Mouse (Mus musculus) right cerebral cortex, postnatal 36 days (tissue): Measurements from ENCODE around the gene Slc7a6.

Experiments used
- DNase-seq, 2 experiments: peaks; one replicate each; pipeline ENCODE4 v3.0.0; 2022; ENCODE audit warnings: low spot score in 2 of 2, mixed read lengths in 1 of 2

The Slc7a6 gene

GRCm38 (mm10) chr8:106168356-106169016 is at the start of gene Slc7a6:
TSS of gene Slc7a6 (plus strand) at chr8:106168857.
- DNase-seq, result peak; percentile 77 to 83

GRCm38 (mm10) chr8:106123443-106123842 is 45.2 kb upstream of the Slc7a6 start:
- no peak for DNase-seq

GRCm38 (mm10) chr8:106126055-106126454 is 42.6 kb upstream of the Slc7a6 start:
- DNase-seq, result no peak

GRCm38 (mm10) chr8:106127054-106127453 is 41.6 kb upstream of the Slc7a6 start:
- no peak for DNase-seq

- no peak for DNase-seq
Measured at GRCm38 (mm10) chr8:106127882-106128410, 40.7 kb upstream of the Slc7a6 start.

GRCm38 (mm10) chr8:106129232-106129930 is 39.3 kb upstream of the Slc7a6 start:
- no peak for DNase-seq

GRCm38 (mm10) chr8:106129997-106130396 is 38.7 kb upstream of the Slc7a6 start:
- no peak for DNase-seq

- no peak for DNase-seq
Measured at GRCm38 (mm10) chr8:106130505-106130904, 38.2 kb upstream of the Slc7a6 start.

- no peak for DNase-seq
Measured at GRCm38 (mm10) chr8:106131021-106131420, 37.6 kb upstream of the Slc7a6 start.

- no peak for DNase-seq
Measured at GRCm38 (mm10) chr8:106131488-106132222, 37.0 kb upstream of the Slc7a6 start.

GRCm38 (mm10) chr8:106132356-106132755 is 36.3 kb upstream of the Slc7a6 start:
- no peak for DNase-seq

GRCm38 (mm10) chr8:106133526-106133925 is 35.1 kb upstream of the Slc7a6 start:
- no peak for DNase-seq

GRCm38 (mm10) chr8:106133946-106134345 is 34.7 kb upstream of the Slc7a6 start:
- DNase-seq, result no peak

- no peak for DNase-seq
Measured at GRCm38 (mm10) chr8:106134751-106135571, 33.7 kb upstream of the Slc7a6 start.

GRCm38 (mm10) chr8:106135672-106136071 is 33.0 kb upstream of the Slc7a6 start:
- no peak for DNase-seq

- no peak for DNase-seq
Measured at GRCm38 (mm10) chr8:106136156-106137130, 32.2 kb upstream of the Slc7a6 start, which contains the start of gene Esrp2. TSS of gene Esrp2 (minus strand) at chr8:106136974.

- DNase-seq, result no peak
Measured at GRCm38 (mm10) chr8:106137218-106137905, 31.3 kb upstream of the Slc7a6 start.

- no peak for DNase-seq
Measured at GRCm38 (mm10) chr8:106137906-106138477, 30.7 kb upstream of the Slc7a6 start.

GRCm38 (mm10) chr8:106138616-106139015 is 30.0 kb upstream of the Slc7a6 start:
- no peak for DNase-seq
